Mouse (Mus musculus) liver, postnatal 0 days (tissue): ENCODE measurements around the gene Ephb1. TPM values are rescaled to one million over a fixed set of nuclear protein-coding genes. Genes with fewer than 3 reads are reported as not detected.

Experiments used
- ATAC-seq: fragments of 200-750 bp; cut with Nextera tagmentation; 2 replicates; pipeline ENCODE4 v1.8.0; 2017; ENCODE audit warnings: mild to moderate bottlenecking, moderate library complexity
- DNase-seq: peaks from one replicate; pipeline ENCODE4 v3.0.0-alpha.2; 2016
- H3K27ac ChIP-seq: fragments of 300-500 bp; sonication (generic); 2 replicates; pipeline ENCODE4 v1.5.1; 2014; ENCODE audit warnings: antibody characterized with exemption, moderate library complexity, mild to moderate bottlenecking, low read depth
- H3K27me3 ChIP-seq: fragments of 300-500 bp; sonication (generic); 2 replicates; pipeline ENCODE4 v1.6.1; 2014; ENCODE audit warnings: low read length, control low read depth, mixed read lengths; ENCODE audit not compliant: insufficient read depth
- H3K36me3 ChIP-seq: fragments of 300-500 bp; sonication (generic); replicated peaks from 2 replicates; pipeline ENCODE4 v1.6.1; 2014; ENCODE audit warnings: mild to moderate bottlenecking, control low read depth, low read length, moderate library complexity, mixed read lengths; ENCODE audit not compliant: insufficient read depth
- H3K4me1 ChIP-seq: fragments of 300-500 bp; sonication (generic); 2 replicates; pipeline ENCODE4 v1.6.1; 2014; ENCODE audit warnings: antibody characterized with exemption, mild to moderate bottlenecking, control low read depth; ENCODE audit not compliant: insufficient read depth
- H3K4me2 ChIP-seq: fragments of 300-500 bp; sonication (generic); 2 replicates; pipeline ENCODE4 v1.6.1; 2014; ENCODE audit warnings: low read depth, mild to moderate bottlenecking, low read length, moderate library complexity, mixed read lengths
- H3K4me3 ChIP-seq: fragments of 300-500 bp; sonication (generic); 2 replicates; pipeline ENCODE4 v1.5.1; 2014; ENCODE audit warnings: low read depth, low read length
- H3K9ac ChIP-seq: fragments of 300-500 bp; sonication (generic); replicated peaks from 2 replicates; pipeline ENCODE4 v1.6.1; 2014; ENCODE audit warnings: mild to moderate bottlenecking, moderate library complexity
- H3K9me3 ChIP-seq: fragments of 300-500 bp; sonication (generic); 2 replicates; pipeline ENCODE4 v1.6.1; 2016; ENCODE audit warnings: mild to moderate bottlenecking, control low read depth, low read length, mixed read lengths
- CTCF ChIP-seq: sonication (generic); IDR thresholded peaks from 2 replicates; pipeline ENCODE4 v1.5.1; 2016; ENCODE audit warnings: antibody characterized with exemption, low read depth
- EP300 ChIP-seq: IDR thresholded peaks from 2 replicates; pipeline ENCODE4 v1.6.1; 2016; ENCODE audit warnings: antibody characterized with exemption, low read depth, mild to moderate bottlenecking
- WGBS: fragments of 180-500 bp; shearing (Covaris S2); extraction: QIAGEN DNeasy Blood & Tissue Kit; methylation state at CpG from one replicate; pipeline ENCODE4 v1.1.7; 2014; ENCODE audit not compliant: insufficient replicate concordance; 5-methylcytosine and 5-hydroxymethylcytosine counted together
- polyA plus RNA-seq: library from polyadenylated mRNA; unstranded; fragments of >200 nt; fragmentation: Nextera tagmentation; extraction: Ambion mirVana; gene quantifications from 2 replicates; pipeline ENCODE4 v1.2.1, GENCODE M21; 2015

Ephb1 gene
- polyA plus RNA-seq: 0.24 and 0.28 TPM in 2 replicates

GRCm38 (mm10) chr9:102354561-102354973, at the start of gene Ephb1:
Gene Ephb1, minus strand, starts transcription at chr9:102354693.
- peak within 1 kb of the TSS; percentile 32 for H3K4me3 ChIP-seq
- no peak within 1 kb of the TSS for H3K9ac ChIP-seq
- under 1% methylated on average over 22 of the region's 22 CpGs for WGBS
- H3K9me3 ChIP-seq: no peaks in the 10 kb centered on the region
- ATAC-seq (peak; percentile 66), DNase-seq (peak; percentile 64)
- H3K36me3 ChIP-seq: no peaks in the 10 kb centered on the region
- H3K4me2 ChIP-seq: peak within 1 kb of the TSS; percentile 57
- no peak within 1 kb of the TSS for H3K27ac ChIP-seq
- H3K4me1 ChIP-seq: no peaks in the 10 kb centered on the region
- peaks cover 41% of the 10 kb centered on the region for H3K27me3 ChIP-seq
- TF ChIP-seq CTCF (peak; percentile 96), EP300 (no peak)

- H3K4me3 ChIP-seq: no peak overlapping the region
- H3K9ac ChIP-seq: no peak overlapping the region
- DNase-seq (peak; percentile 37), ATAC-seq (peak; percentile 20; the same call in 1 of the 2 replicates)
- H3K27ac ChIP-seq: no peak overlapping the region; the same call in 1 of the 2 replicates
- no peaks in the 10 kb centered on the region for H3K27me3 ChIP-seq
- WGBS: 25% methylated on average over 18 of the region's 18 CpGs
- H3K36me3 ChIP-seq: no peaks in the 10 kb centered on the region
- H3K4me2 ChIP-seq: peak overlapping the region; percentile 13; the same call in 1 of the 2 replicates
- no peak for TF ChIP-seq EP300
- peak; percentile 75 for TF ChIP-seq CTCF
- H3K4me1 ChIP-seq: peaks cover 6% of the 10 kb centered on the region
- no peaks in the 10 kb centered on the region for H3K9me3 ChIP-seq
Measured at GRCm38 (mm10) chr9:102403086-102404021, 48.9 kb upstream of the Ephb1 start.

- TF ChIP-seq EP300: no peak
- TF ChIP-seq CTCF: no peak
- H3K4me2 ChIP-seq: no peak overlapping the region
- ATAC-seq (peak; percentile 79), DNase-seq (peak; percentile 43)
- H3K4me3 ChIP-seq: no peak overlapping the region
- no peak overlapping the region for H3K9ac ChIP-seq
- H3K36me3 ChIP-seq: no peaks in the 10 kb centered on the region
- H3K27me3 ChIP-seq: no peaks in the 10 kb centered on the region
- H3K4me1 ChIP-seq: peaks cover 6% of the 10 kb centered on the region
- 48% methylated on average over 3 of the region's 3 CpGs for WGBS
- no peaks in the 10 kb centered on the region for H3K9me3 ChIP-seq
- peak overlapping the region; percentile 41 for H3K27ac ChIP-seq
Measured at GRCm38 (mm10) chr9:102402671-102403070, 48.2 kb upstream of the Ephb1 start.

GRCm38 (mm10) chr9:102388266-102388665, 33.8 kb upstream of the Ephb1 start:
- no peak overlapping the region for H3K4me2 ChIP-seq
- TF ChIP-seq CTCF (no peak), EP300 (no peak)
- no peak overlapping the region for H3K27ac ChIP-seq
- no peaks in the 10 kb centered on the region for H3K36me3 ChIP-seq
- H3K4me3 ChIP-seq: no peak overlapping the region
- H3K4me1 ChIP-seq: no peaks in the 10 kb centered on the region
- ATAC-seq (0 out of 2 replicates have a peak, but pooled peaks have one; percentile 44), DNase-seq (peak; percentile 20)
- H3K9me3 ChIP-seq: no peaks in the 10 kb centered on the region
- 53% methylated on average over 8 of the region's 8 CpGs for WGBS
- H3K27me3 ChIP-seq: no peaks in the 10 kb centered on the region
- no peak overlapping the region for H3K9ac ChIP-seq

- no peak overlapping the region for H3K4me2 ChIP-seq
- no peak overlapping the region for H3K27ac ChIP-seq
- H3K9me3 ChIP-seq: no peaks in the 10 kb centered on the region
- H3K4me3 ChIP-seq: no peak overlapping the region
- no peaks in the 10 kb centered on the region for H3K27me3 ChIP-seq
- TF ChIP-seq CTCF (no peak), EP300 (no peak)
- H3K4me1 ChIP-seq: no peaks in the 10 kb centered on the region
- ATAC-seq (no peak), DNase-seq (no peak)
- no peaks in the 10 kb centered on the region for H3K36me3 ChIP-seq
- no peak overlapping the region for H3K9ac ChIP-seq
- 86% methylated on average over 9 of the region's 9 CpGs for WGBS
Measured at GRCm38 (mm10) chr9:102386816-102387215, 32.3 kb upstream of the Ephb1 start.

- Histone ChIP-seq H3K4me2 (no peak overlapping the region), H3K27ac (no peak overlapping the region), H3K36me3 (no peaks in the 10 kb centered on the region), H3K9ac (no peak overlapping the region), H3K9me3 (no peaks in the 10 kb centered on the region), H3K27me3 (no peaks in the 10 kb centered on the region), H3K4me3 (no peak overlapping the region), H3K4me1 (no peaks in the 10 kb centered on the region)
- TF ChIP-seq EP300: no peak
- TF ChIP-seq CTCF: no peak
- no peak for ATAC-seq
- no peak for DNase-seq
- 78% methylated on average over 2 of the region's 2 CpGs for WGBS
Measured at GRCm38 (mm10) chr9:102380235-102380634, 25.7 kb upstream of the Ephb1 start.
